Mouse (Mus musculus) ES-E14 (cell line): ENCODE data around the gene Golga3. TPM values are rescaled to one million over a fixed set of nuclear protein-coding genes. Genes with fewer than 3 reads are reported as not detected.

Experiments used
- DNase-seq: peaks from one replicate; pipeline ENCODE4 v3.0.0-alpha.2; 2013; ENCODE audit warnings: low read depth, low spot score
- H3K27ac ChIP-seq: 2 replicates; pipeline ENCODE4 v1.5.1; 2012; ENCODE audit warnings: low read depth, mild to moderate bottlenecking, low read length, moderate library complexity, mixed read lengths; ENCODE audit not compliant: poor library complexity, insufficient read depth, severe bottlenecking
- H3K36me3 ChIP-seq: 2 replicates; pipeline ENCODE4 v1.6.1; 2012; ENCODE audit warnings: mild to moderate bottlenecking, low read length, moderate library complexity, mixed read lengths; ENCODE audit not compliant: control insufficient read depth, poor library complexity, insufficient read depth, severe bottlenecking
- H3K4me1 ChIP-seq, 2 experiments: fragments of 150-350 bp in 1 of 2; sonication (generic) in 1 of 2; 2 replicates each; pipeline ENCODE4 v1.6.1; 2012; ENCODE audit warnings: low read length in 2 of 2, mild to moderate bottlenecking in 1 of 2, mixed read lengths in 1 of 2; ENCODE audit not compliant: control insufficient read depth in 2 of 2, insufficient read depth in 2 of 2, poor library complexity in 1 of 2
- H3K4me3 ChIP-seq, 2 experiments: fragments of 150-350 bp in 1 of 2; sonication (generic) in 1 of 2; 2 replicates each; pipeline ENCODE4 v1.5.1; 2012; ENCODE audit warnings: low read length in 2 of 2, low read depth in 1 of 2, mild to moderate bottlenecking in 1 of 2, mixed read lengths in 1 of 2; ENCODE audit not compliant: insufficient read depth in 1 of 2, poor library complexity in 1 of 2, severe bottlenecking in 1 of 2
- H3K9ac ChIP-seq: 2 replicates; pipeline ENCODE4 v1.6.1; 2012; ENCODE audit warnings: low read depth, mild to moderate bottlenecking, low read length, mixed read lengths; ENCODE audit not compliant: poor library complexity, insufficient read depth, severe bottlenecking
- H3K9me3 ChIP-seq: fragments of 150-350 bp; sonication (generic); 2 replicates; pipeline ENCODE4 v1.6.1; 2012; ENCODE audit warnings: low read depth, mild to moderate bottlenecking, low read length; ENCODE audit not compliant: control insufficient read depth, insufficient read depth
- CHD2 ChIP-seq: IDR thresholded peaks from 2 replicates; pipeline ENCODE4 v1.6.1; 2014; ENCODE audit warnings: mild to moderate bottlenecking, low read depth, low read length, inconsistent platforms
- HCFC1 ChIP-seq: IDR thresholded peaks from 2 replicates; pipeline ENCODE4 v1.6.1; 2012; ENCODE audit warnings: low read length, inconsistent platforms, borderline replicate concordance; ENCODE audit not compliant: insufficient read depth
- MAFK ChIP-seq: IDR thresholded peaks from 2 replicates; pipeline ENCODE4 v1.6.1; 2014; ENCODE audit warnings: mild to moderate bottlenecking, low read depth, low read length, inconsistent platforms; ENCODE audit not compliant: insufficient read depth
- ZC3H11A ChIP-seq: IDR thresholded peaks from 2 replicates; pipeline ENCODE4 v1.6.1; 2012; ENCODE audit warnings: low read depth, mild to moderate bottlenecking, inconsistent platforms, low read length, borderline replicate concordance
- ZNF384 ChIP-seq: IDR thresholded peaks from 2 replicates; pipeline ENCODE4 v1.6.1; 2012; ENCODE audit warnings: low read depth, low read length, inconsistent platforms
- in situ Hi-C, 2 experiments: fragments of 600-800 bp; cut with MboI; formaldehyde crosslinking; loops; one replicate each; pipeline ENCODE4 v1.15.1; 2025; ENCODE audit warnings: low sequenced_read_pairs in 2 of 2, inconsistent platforms in 1 of 2; ENCODE audit not compliant: unreplicated experiment in 2 of 2
- total RNA-seq: library from RNA; depleted of rRNA; stranded (reverse); fragments of 300-350 nt; gene quantifications from 2 replicates; pipeline ENCODE4 v1.2.3, GENCODE M21; 2012

Golga3 gene
- total RNA-seq, 1 experiment = 24.3 TPM

- no peak for DNase-seq
- no peak overlapping the region for H3K9ac ChIP-seq
- H3K9me3 ChIP-seq = no peaks in the 10 kb centered on the region
- peaks cover 9% of the 10 kb centered on the region for H3K36me3 ChIP-seq
- H3K4me3 ChIP-seq = no peak overlapping the region
- H3K4me1 ChIP-seq = no peaks in the 10 kb centered on the region
- in situ Hi-C loops = no loop called here
- H3K27ac ChIP-seq = no peak overlapping the region
- TF ChIP-seq CHD2 (no peak), MAFK (no peak), ZC3H11A (no peak), HCFC1 (no peak), ZNF384 (no peak)
Observed at GRCm38 (mm10) chr5:110211312-110211711, 34.8 kb downstream of the Golga3 start.

GRCm38 (mm10) chr5:110216780-110217179 lies 40.3 kb downstream of the Golga3 start:
- Histone ChIP-seq H3K4me3 (no peak overlapping the region), H3K9ac (no peak overlapping the region), H3K36me3 (peaks cover 2% of the 10 kb centered on the region; the same call in 1 of the 2 replicates), H3K4me1 (no peaks in the 10 kb centered on the region), H3K27ac (no peak overlapping the region), H3K9me3 (no peaks in the 10 kb centered on the region)
- in situ Hi-C loops = no loop called here
- no peak for DNase-seq
- TF ChIP-seq CHD2 = no peak
- TF ChIP-seq HCFC1 = no peak
- TF ChIP-seq ZC3H11A = no peak
- no peak for TF ChIP-seq MAFK

- Histone ChIP-seq H3K9me3 (no peaks in the 10 kb centered on the region), H3K9ac (no peak overlapping the region), H3K4me3 (no peak overlapping the region), H3K36me3 (peaks cover 8% of the 10 kb centered on the region), H3K27ac (no peak overlapping the region), H3K4me1 (no peaks in the 10 kb centered on the region)
- DNase-seq = no peak
- in situ Hi-C loops = no loop called here
- TF ChIP-seq ZNF384 (no peak), MAFK (no peak), CHD2 (no peak), HCFC1 (no peak), ZC3H11A (no peak)
Observed at GRCm38 (mm10) chr5:110220331-110220730, 43.8 kb downstream of the Golga3 start.

- Histone ChIP-seq H3K9me3 (no peaks in the 10 kb centered on the region), H3K36me3 (peaks cover 8% of the 10 kb centered on the region), H3K4me1 (no peaks in the 10 kb centered on the region), H3K4me3 (no peak overlapping the region), H3K27ac (no peak overlapping the region), H3K9ac (no peak overlapping the region)
- DNase-seq = no peak
- in situ Hi-C loops = no loop called here
- TF ChIP-seq ZNF384 (no peak), ZC3H11A (no peak)
Observed at GRCm38 (mm10) chr5:110222757-110223156, 46.3 kb downstream of the Golga3 start.

- no peak overlapping the region for H3K9ac ChIP-seq
- TF ChIP-seq ZC3H11A (no peak), CHD2 (no peak), MAFK (no peak), ZNF384 (no peak), HCFC1 (no peak)
- in situ Hi-C loops = no loop called here
- H3K36me3 ChIP-seq = peaks cover 8% of the 10 kb centered on the region
- no peak overlapping the region for H3K4me3 ChIP-seq
- H3K4me1 ChIP-seq = no peaks in the 10 kb centered on the region
- H3K9me3 ChIP-seq = no peaks in the 10 kb centered on the region
- DNase-seq = no peak
- no peak overlapping the region for H3K27ac ChIP-seq
Observed at GRCm38 (mm10) chr5:110225056-110225455, 48.6 kb downstream of the Golga3 start.
